Mouse (Mus musculus): ENCODE results near the gene Gas2l1. TPM values are rescaled to one million over a fixed set of nuclear protein-coding genes. Genes with fewer than 3 reads are reported as not detected.

The Gas2l1 gene
- polyA plus RNA-seq, 1 experiment from 2014 or later, result 47.3 TPM

GRCm38 (mm10) chr11:5040585-5040984 is 24.5 kb downstream of the Gas2l1 start:
- Histone ChIP-seq H3K36me3 (ENCODE audit: control insufficient read depth, insufficient read depth, low read length) (peaks cover 50% of the 10 kb centered on the region), H3K9ac (ENCODE audit: low read depth, low read length) (no peak overlapping the region), H3K27me3 (ENCODE audit: control insufficient read depth, insufficient read depth, low read length) (no peaks in the 10 kb centered on the region), H3K4me2 (replicated peaks; ENCODE audit: low read depth, low read length) (no peak overlapping the region), H3K27ac (ENCODE audit: low read depth, low read length) (no peak overlapping the region; the same call in 1 of the 2 replicates), H3K4me1 (ENCODE audit: control insufficient read depth, insufficient read depth, low read length) (no peaks in the 10 kb centered on the region), H3K9me3 (ENCODE audit: control insufficient read depth, low read length) (no peaks in the 10 kb centered on the region), H3K4me3 (ENCODE audit: low read length) (no peak overlapping the region)
- ATAC-seq (ENCODE audit: low FRiP score, low TSS enrichment), result no peak
- WGBS, result 93% methylated on average over 5 of the region's 5 CpGs

GRCm38 (mm10) chr11:5037146-5037854 is 27.8 kb downstream of the Gas2l1 start:
- 89% methylated on average over 8 of the region's 8 CpGs for WGBS
- H3K4me2 ChIP-seq (replicated peaks; ENCODE audit: low read depth, low read length), result no peak overlapping the region
- peaks cover 77% of the 10 kb centered on the region for H3K36me3 ChIP-seq (ENCODE audit: control insufficient read depth, insufficient read depth, low read length)

GRCm38 (mm10) chr11:5035421-5035820 is 29.7 kb downstream of the Gas2l1 start:
- Histone ChIP-seq H3K4me1 (ENCODE audit: control insufficient read depth, insufficient read depth, low read length) (no peaks in the 10 kb centered on the region), H3K27ac (ENCODE audit: low read depth, low read length) (no peak overlapping the region), H3K4me2 (replicated peaks; ENCODE audit: low read depth, low read length) (no peak overlapping the region), H3K27me3 (ENCODE audit: control insufficient read depth, insufficient read depth, low read length) (no peaks in the 10 kb centered on the region), H3K9ac (ENCODE audit: low read depth, low read length) (no peak overlapping the region), H3K36me3 (ENCODE audit: control insufficient read depth, insufficient read depth, low read length) (peaks cover 81% of the 10 kb centered on the region), H3K4me3 (ENCODE audit: low read length) (no peak overlapping the region), H3K9me3 (ENCODE audit: control insufficient read depth, low read length) (no peaks in the 10 kb centered on the region)
- 92% methylated on average over 4 of the region's 4 CpGs for WGBS
- no peak for ATAC-seq (ENCODE audit: low FRiP score, low TSS enrichment)

More at GRCm38 (mm10) chr11:5037146-5037854, 27.8 kb downstream of the Gas2l1 start:
- Histone ChIP-seq H3K9ac (ENCODE audit: low read depth, low read length) (no peak overlapping the region), H3K27ac (ENCODE audit: low read depth, low read length) (no peak overlapping the region), H3K9me3 (ENCODE audit: control insufficient read depth, low read length) (no peaks in the 10 kb centered on the region), H3K27me3 (ENCODE audit: control insufficient read depth, insufficient read depth, low read length) (no peaks in the 10 kb centered on the region), H3K4me3 (ENCODE audit: low read length) (no peak overlapping the region), H3K4me1 (ENCODE audit: control insufficient read depth, insufficient read depth, low read length) (no peaks in the 10 kb centered on the region)
- ATAC-seq (ENCODE audit: low FRiP score, low TSS enrichment), result no peak

- no peak overlapping the region for H3K4me2 ChIP-seq (replicated peaks; ENCODE audit: low read depth, low read length)
- H3K4me1 ChIP-seq (ENCODE audit: control insufficient read depth, insufficient read depth, low read length), result no peaks in the 10 kb centered on the region
- no peak for ATAC-seq (ENCODE audit: low FRiP score, low TSS enrichment)
- H3K9me3 ChIP-seq (ENCODE audit: control insufficient read depth, low read length), result no peaks in the 10 kb centered on the region
- no peak overlapping the region for H3K4me3 ChIP-seq (ENCODE audit: low read length)
- H3K36me3 ChIP-seq (ENCODE audit: control insufficient read depth, insufficient read depth, low read length), result peaks cover 83% of the 10 kb centered on the region
- H3K27ac ChIP-seq (ENCODE audit: low read depth, low read length), result no peak overlapping the region
- 89% methylated on average over 3 of the region's 3 CpGs for WGBS
- H3K27me3 ChIP-seq (ENCODE audit: control insufficient read depth, insufficient read depth, low read length), result no peaks in the 10 kb centered on the region
- H3K9ac ChIP-seq (ENCODE audit: low read depth, low read length), result no peak overlapping the region
These were observed 32.0 kb downstream of the Gas2l1 start for GRCm38 (mm10) chr11:5033136-5033535.

GRCm38 (mm10) chr11:5032706-5033105 is 32.4 kb downstream of the Gas2l1 start:
- WGBS, result 95% methylated on average over 10 of the region's 10 CpGs
- peaks cover 83% of the 10 kb centered on the region for H3K36me3 ChIP-seq (ENCODE audit: control insufficient read depth, insufficient read depth, low read length)
- no peaks in the 10 kb centered on the region for H3K4me1 ChIP-seq (ENCODE audit: control insufficient read depth, insufficient read depth, low read length)
- H3K27me3 ChIP-seq (ENCODE audit: control insufficient read depth, insufficient read depth, low read length), result no peaks in the 10 kb centered on the region
- no peak overlapping the region for H3K4me3 ChIP-seq (ENCODE audit: low read length)
- no peaks in the 10 kb centered on the region for H3K9me3 ChIP-seq (ENCODE audit: control insufficient read depth, low read length)
- no peak overlapping the region for H3K27ac ChIP-seq (ENCODE audit: low read depth, low read length)
- ATAC-seq (ENCODE audit: low FRiP score, low TSS enrichment), result no peak
- no peak overlapping the region for H3K4me2 ChIP-seq (replicated peaks; ENCODE audit: low read depth, low read length)
- no peak overlapping the region for H3K9ac ChIP-seq (ENCODE audit: low read depth, low read length)

- H3K36me3 ChIP-seq (ENCODE audit: control insufficient read depth, insufficient read depth, low read length), result peaks cover 80% of the 10 kb centered on the region
- H3K4me3 ChIP-seq (ENCODE audit: low read length), result no peak overlapping the region
- no peak overlapping the region for H3K27ac ChIP-seq (ENCODE audit: low read depth, low read length)
- H3K9ac ChIP-seq (ENCODE audit: low read depth, low read length), result no peak overlapping the region
- no peak for ATAC-seq (ENCODE audit: low FRiP score, low TSS enrichment)
- no peaks in the 10 kb centered on the region for H3K4me1 ChIP-seq (ENCODE audit: control insufficient read depth, insufficient read depth, low read length)
- H3K27me3 ChIP-seq (ENCODE audit: control insufficient read depth, insufficient read depth, low read length), result no peaks in the 10 kb centered on the region
- H3K9me3 ChIP-seq (ENCODE audit: control insufficient read depth, low read length), result no peaks in the 10 kb centered on the region
- no peak overlapping the region for H3K4me2 ChIP-seq (replicated peaks; ENCODE audit: low read depth, low read length)
- 84% methylated on average over 7 of the region's 7 CpGs for WGBS
These were observed 36.9 kb downstream of the Gas2l1 start for GRCm38 (mm10) chr11:5028228-5028627.

GRCm38 (mm10) chr11:5025108-5025507 is 40.0 kb downstream of the Gas2l1 start:
- Histone ChIP-seq H3K4me2 (replicated peaks; ENCODE audit: low read depth, low read length) (no peak overlapping the region), H3K4me3 (ENCODE audit: low read length) (no peak overlapping the region), H3K4me1 (ENCODE audit: control insufficient read depth, insufficient read depth, low read length) (no peaks in the 10 kb centered on the region), H3K9me3 (ENCODE audit: control insufficient read depth, low read length) (no peaks in the 10 kb centered on the region), H3K27ac (ENCODE audit: low read depth, low read length) (no peak overlapping the region), H3K36me3 (ENCODE audit: control insufficient read depth, insufficient read depth, low read length) (peaks cover 66% of the 10 kb centered on the region), H3K9ac (ENCODE audit: low read depth, low read length) (no peak overlapping the region), H3K27me3 (ENCODE audit: control insufficient read depth, insufficient read depth, low read length) (no peaks in the 10 kb centered on the region)
- 100% methylated on average over 1 of the region's 1 CpGs for WGBS
- no peak for ATAC-seq (ENCODE audit: low FRiP score, low TSS enrichment)

GRCm38 (mm10) chr11:5017506-5017905 is 47.6 kb downstream of the Gas2l1 start:
- H3K27me3 ChIP-seq (ENCODE audit: control insufficient read depth, insufficient read depth, low read length), result no peaks in the 10 kb centered on the region
- WGBS, result 72% methylated on average over 6 of the region's 6 CpGs
- no peaks in the 10 kb centered on the region for H3K4me1 ChIP-seq (ENCODE audit: control insufficient read depth, insufficient read depth, low read length)
- no peaks in the 10 kb centered on the region for H3K9me3 ChIP-seq (ENCODE audit: control insufficient read depth, low read length)
- ATAC-seq (ENCODE audit: low FRiP score, low TSS enrichment), result no peak
- no peak overlapping the region for H3K9ac ChIP-seq (ENCODE audit: low read depth, low read length)
- H3K27ac ChIP-seq (ENCODE audit: low read depth, low read length), result no peak overlapping the region
- H3K4me3 ChIP-seq (ENCODE audit: low read length), result no peak overlapping the region
- peaks cover 73% of the 10 kb centered on the region for H3K36me3 ChIP-seq (ENCODE audit: control insufficient read depth, insufficient read depth, low read length)
- H3K4me2 ChIP-seq (replicated peaks; ENCODE audit: low read depth, low read length), result no peak overlapping the region

GRCm38 (mm10) chr11:5016286-5016685 is 48.8 kb downstream of the Gas2l1 start:
- peaks cover 73% of the 10 kb centered on the region for H3K36me3 ChIP-seq (ENCODE audit: control insufficient read depth, insufficient read depth, low read length)
- no peaks in the 10 kb centered on the region for H3K27me3 ChIP-seq (ENCODE audit: control insufficient read depth, insufficient read depth, low read length)
- no peaks in the 10 kb centered on the region for H3K9me3 ChIP-seq (ENCODE audit: control insufficient read depth, low read length)
- no peak overlapping the region for H3K9ac ChIP-seq (ENCODE audit: low read depth, low read length)
- 90% methylated on average over 5 of the region's 5 CpGs for WGBS
- no peak overlapping the region for H3K27ac ChIP-seq (ENCODE audit: low read depth, low read length)
- no peaks in the 10 kb centered on the region for H3K4me1 ChIP-seq (ENCODE audit: control insufficient read depth, insufficient read depth, low read length)
- no peak overlapping the region for H3K4me2 ChIP-seq (replicated peaks; ENCODE audit: low read depth, low read length)
- no peak for ATAC-seq (ENCODE audit: low FRiP score, low TSS enrichment)
- H3K4me3 ChIP-seq (ENCODE audit: low read length), result no peak overlapping the region

Data from kidney, embryonic 14.5 days (tissue).